Mouse (Mus musculus) ovary, postnatal 36 days (tissue): ENCODE data around the gene Neurog1.

Source experiments
- DNase-seq: peaks from one replicate; pipeline ENCODE4 v3.0.0; 2022; ENCODE audit warnings: low spot score, mixed read lengths

Neurog1 gene

GRCm38 (mm10) chr13:56258196-56259020 is 6.4 kb upstream of the Neurog1 start:
- no peak for DNase-seq

DNA sequence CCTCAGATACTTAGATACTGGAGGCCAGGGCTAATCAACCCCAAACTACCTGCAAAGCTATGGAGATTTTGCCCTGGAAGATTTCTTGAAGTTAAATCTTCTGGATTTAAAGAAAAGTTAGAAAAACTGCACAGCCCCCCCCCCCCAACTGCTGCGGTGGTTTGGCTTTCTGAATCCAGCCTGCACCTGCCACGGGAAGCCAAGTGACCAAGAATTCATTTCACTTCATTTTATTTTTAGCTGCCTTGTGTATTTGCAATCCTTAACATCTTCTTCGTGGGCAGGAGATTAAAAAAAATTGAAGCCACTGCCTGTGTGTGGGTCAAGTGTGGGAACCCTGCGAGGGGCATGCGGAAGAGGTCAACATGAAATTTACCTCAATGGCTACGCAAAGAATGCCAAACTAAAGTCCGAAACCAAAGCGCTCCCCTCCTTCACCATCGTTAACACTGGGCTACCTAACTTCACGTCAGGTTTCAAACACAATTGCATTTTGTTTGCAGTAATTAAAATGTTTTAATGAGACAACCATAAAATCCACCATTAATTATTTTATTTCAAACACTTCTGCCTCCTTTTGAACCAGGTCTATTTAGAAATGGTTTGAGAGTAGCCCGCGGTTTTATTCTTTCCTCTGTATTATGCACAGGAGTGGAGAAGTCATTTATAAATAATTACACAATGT is 5.6 kb upstream of the Neurog1 start:
- no peak for DNase-seq

DNA sequence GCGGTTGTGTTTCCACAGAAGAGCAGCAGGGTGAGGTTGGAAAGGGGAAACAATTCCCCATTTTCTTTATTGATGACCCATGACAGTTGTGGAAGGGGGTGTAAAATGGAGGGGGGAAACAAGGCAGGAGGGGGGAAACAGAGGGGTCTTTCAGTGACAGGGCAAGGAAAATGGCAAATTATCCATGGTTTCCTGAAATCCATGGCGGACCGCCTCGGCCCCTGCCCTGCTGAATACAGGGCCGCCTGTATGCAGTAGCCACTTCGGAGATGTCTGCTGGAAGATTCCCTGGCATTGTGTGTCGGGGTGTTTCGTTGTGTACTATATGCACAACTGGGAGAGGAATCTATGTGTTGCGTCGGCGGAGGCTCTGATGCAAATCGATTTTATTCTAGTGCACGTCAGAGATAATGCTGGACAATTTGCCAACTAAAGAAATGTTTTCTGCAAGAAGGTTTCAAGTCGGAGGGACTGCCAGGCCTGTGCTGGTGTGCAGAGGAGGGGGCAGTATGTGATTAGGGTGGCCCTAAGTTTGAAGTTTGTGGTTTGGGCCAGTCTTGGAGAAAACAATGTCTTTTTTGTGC is 4.8 kb upstream of the Neurog1 start:
- DNase-seq = no peak

DNA sequence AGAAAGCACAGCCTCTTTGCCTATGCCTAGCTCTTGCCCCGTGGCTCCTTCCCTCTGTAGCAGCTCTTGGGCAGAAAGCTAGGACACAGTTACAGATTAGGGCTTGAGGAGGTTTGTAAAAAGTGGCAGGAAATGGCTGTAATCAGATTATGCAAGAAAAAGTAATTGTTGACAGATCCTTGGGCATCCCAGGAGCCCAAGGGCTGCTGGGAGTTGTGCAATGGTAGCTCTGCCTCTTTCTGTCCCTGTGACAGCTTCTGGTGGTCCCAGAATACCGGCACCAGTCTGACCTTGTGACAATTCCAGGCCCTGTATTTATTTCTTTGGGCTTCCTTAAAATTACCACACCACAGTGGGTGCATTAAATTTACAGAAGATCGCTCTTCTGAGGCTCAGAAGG is 1.4 kb upstream of the Neurog1 start:
- DNase-seq = no peak

GRCm38 (mm10) chr13:56252783-56253182 is 820 bp upstream of the Neurog1 start:
- no peak for DNase-seq

DNA sequence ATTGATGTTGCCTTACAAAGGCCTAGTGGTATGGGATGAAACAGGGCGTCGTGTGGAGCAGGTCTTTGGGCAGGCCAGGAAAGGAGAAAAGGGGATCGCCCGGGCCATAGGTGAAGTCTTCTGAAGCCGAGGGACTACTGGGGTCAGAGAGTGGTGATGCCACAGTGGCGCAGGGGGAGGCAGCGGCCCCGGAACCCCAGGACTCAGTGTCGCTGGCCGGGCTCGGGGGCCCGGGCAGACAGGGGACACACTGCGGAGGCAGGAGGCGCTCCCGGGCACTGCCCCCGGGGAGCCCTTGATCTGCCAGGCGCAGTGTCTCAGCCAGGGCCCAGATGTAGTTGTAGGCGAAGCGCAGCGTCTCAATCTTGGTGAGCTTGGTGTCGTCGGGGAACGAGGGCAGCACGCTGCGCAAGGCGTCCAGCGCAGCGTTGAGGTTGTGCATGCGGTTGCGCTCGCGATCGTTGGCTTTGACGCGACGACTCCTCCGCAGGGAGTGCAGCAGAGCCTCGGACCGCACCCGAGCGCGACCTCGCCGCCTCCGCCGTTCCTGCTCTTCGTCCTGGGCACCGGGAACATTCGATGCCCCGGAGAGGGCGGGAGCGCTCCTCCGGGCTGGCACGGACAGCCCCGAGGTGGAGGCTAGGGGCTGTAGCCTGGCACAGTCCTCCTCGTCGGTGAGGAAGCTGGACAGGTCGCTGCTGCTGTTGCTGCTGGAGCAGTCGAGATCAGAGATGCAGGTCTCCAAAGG is 613 bp downstream of the Neurog1 start:
- no peak for DNase-seq

GRCm38 (mm10) chr13:56250551-56251161 is 1.3 kb downstream of the Neurog1 start:
- no peak for DNase-seq

DNA sequence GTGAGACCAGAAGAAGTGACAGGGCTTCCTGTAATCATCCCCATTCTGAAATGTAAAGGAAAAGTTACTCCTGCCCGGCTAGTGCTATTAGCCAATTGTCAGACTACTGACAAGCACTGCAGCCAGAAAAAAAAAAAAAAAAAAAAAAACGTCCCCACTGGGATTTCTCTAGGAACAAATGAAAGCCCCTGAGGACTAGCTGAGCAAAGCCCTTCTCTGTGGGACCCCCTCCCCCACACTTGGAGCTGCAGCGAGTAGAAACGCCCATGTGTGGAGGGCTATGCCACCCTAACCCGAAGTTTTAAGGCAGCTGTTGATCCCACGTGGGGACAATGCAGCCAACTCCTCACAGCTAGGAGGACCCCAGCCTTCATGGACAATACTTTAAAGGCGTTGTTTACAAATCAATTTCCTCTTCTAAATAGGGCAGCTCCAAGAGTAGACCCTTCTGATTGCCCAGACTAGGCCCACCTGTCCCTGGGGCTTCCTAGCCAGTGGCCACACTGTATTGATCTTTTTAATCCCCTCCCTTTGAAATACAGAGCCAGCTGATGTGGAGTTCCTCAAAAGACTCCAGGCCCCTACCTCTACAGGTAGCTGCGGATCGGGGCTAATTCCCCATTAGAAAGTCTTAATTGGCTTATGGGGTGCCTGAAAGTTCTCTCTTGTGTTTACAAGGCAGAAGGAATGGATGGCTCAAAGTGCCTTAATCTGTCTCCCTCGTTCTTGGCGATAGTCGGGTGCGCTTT is 2.2 kb downstream of the Neurog1 start:
- no peak for DNase-seq

- DNase-seq = no peak
Measured at GRCm38 (mm10) chr13:56243104-56243503, 8.9 kb downstream of the Neurog1 start.

DNA sequence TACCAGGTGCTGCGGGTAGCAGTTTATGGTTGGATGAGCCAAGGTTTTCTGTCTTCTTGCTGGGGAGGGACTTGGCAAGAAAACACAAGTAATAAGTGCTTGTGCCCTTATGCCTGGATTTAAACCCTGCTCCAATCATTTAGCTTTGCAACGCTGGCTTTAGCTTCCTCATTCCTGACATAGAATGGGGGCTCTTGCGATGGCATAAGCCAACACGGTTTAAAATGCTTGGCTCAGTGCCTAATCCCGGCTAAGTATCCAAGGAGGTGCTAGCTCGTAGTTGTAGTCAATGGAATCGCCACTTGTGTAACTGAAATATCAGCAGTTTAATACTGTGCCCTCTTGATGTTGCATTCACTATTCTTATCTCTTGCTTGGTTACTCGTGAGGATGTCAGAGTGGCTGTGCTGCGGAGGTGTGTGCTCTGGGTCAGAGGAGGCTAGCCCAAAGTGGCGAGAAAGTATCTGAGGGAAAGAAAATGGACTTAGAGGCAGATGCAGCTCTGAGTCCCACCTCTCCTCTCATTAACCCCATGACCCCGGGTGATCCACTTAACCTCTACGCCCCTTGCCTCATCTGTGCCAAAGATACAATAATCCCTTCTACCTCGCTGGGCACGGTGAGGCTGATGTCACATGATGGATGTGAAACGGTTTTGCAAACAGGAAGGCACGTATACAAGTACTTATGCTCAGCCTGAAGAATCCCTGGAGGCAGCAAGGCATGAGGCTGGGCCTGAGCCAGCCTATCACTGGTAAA is 11.8 kb downstream of the Neurog1 start:
- no peak for DNase-seq

DNA sequence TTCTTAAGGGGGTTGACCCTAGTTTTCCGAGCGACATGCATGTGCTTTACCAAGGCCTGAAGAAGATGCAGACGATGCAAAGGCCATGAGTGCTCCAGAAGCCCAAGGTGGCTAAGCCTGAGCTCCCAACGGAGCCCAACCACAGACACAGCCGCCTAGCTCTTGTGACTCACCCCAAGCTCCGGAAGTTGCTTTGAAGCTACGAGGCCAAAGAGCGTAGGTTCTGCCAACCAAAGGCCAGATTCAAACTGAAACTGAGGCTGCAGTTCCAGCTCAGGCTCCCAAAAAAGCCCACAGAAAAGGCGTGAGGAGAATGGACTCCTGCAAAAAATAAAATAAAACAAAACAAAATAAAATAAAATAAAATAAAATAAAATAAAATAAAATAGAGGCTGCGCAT is 14.1 kb downstream of the Neurog1 start:
- DNase-seq = no peak

DNA sequence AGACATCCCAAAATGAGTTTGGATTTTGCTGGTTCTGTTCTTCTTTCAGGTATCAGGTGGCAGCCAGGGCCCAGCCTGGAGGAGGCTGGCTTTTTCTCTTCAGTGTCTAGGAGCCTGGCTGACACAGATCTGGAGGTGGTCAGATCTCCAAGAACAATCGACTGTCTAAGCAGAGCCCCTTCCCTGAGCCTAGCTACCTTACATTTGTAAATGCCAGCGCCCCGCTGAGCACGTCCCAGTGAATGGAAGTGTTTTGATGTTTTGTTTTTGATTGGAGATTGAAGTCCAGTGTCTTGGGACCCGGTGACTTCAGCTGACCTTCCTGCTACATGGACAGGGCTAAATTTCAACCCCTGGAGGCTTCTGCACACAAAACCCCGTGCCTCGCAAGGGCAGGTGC is 15.8 kb downstream of the Neurog1 start:
- DNase-seq = no peak

DNA sequence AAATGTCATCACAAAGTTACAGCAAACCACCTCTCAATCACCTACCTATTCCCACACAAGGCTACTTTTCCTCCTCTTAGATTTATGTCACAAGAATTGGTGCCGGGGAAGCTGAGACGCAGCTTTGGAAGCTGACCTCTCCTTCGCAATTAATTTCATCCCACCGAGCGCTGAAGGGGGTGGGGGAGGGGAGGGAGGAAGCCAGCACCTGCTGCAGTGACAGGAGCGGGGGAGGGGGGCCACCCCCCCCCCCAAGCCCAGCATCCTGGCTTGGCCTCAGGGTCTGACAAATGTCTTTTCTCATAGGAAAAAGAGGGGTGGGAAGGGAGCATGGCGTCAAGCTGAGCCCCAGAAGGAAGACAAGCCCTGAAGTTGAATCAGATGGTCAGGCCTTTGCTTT is 23.2 kb downstream of the Neurog1 start:
- DNase-seq = no peak

DNA sequence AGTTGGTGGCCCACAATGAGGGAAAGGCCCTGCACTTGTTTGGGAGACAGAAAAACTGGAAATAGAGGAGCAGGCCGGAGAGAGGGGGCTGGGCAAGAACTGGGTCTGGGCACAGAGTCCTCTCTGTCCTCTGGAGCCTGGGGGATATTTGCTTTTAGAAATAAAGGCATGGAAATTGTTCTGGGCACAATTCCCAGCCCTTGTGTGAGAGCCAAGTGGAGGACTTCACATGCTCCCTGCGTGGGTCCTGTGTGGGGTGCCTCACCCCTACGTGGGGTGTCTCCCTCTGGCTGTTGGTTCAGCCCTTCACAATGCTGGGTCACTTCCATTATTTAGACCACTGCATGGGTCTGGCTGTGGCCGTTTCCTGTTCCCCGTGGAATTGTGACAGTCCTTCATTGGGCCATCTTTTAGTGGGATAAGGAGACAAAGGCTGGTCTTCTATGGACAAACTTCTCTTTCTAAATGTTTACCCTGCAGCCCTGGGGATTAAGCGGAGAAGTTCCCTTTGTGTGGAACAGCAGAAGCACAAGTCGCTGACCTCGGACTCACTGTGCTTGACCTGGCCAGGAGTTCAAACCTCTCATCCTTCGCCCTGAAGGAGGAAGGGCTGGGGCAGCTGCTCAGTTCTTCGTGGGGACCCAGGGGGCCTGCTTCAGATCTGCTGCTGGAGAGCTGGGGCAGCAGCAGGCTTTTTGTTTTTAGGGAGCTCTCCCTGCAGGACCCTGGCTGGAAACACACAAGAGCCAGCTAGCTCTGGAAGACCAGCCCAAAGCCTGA is 25.6 kb downstream of the Neurog1 start:
- DNase-seq = no peak

DNA sequence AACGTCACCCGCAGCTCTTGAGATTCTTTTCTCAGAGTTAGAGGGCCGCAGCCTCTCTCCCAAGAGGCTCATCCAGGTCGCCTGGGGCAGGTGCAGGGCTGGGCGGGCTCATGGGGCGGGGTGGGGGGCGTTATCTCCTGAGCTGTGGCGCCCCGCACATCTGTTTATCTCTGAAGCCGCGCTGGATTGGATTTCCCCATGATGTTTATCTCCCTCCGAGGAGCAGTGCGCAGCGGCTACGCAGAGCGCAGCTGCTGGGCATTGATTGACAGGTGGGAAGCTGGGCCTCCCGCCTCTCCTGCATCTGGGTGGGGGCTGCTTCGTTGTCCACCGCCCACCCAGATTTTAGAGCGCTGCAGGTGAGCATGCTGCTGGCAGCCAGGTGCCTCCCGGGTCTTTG is 28.3 kb downstream of the Neurog1 start:
- no peak for DNase-seq

DNA sequence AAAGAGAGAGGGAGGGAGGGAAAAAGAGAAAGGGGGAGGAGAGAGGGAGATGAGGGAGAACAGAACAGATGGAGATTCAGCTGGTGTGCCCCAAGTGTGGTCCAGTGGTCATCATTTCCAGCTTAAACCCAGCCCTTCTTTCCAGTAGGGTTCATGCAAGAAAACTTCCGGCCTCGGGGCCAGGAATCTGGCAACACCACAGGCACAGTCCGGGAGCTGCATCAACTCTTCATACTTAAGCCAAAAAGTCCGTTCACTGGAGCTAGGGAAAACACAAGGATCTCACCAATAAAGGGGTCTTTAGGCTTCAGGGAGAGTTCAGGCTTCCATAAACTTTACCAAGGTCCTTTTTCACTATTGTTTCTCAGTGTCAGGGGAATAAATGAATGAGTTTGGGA is 29.1 kb downstream of the Neurog1 start:
- DNase-seq = no peak

- no peak for DNase-seq
Measured at GRCm38 (mm10) chr13:56221995-56222848, 29.7 kb downstream of the Neurog1 start.

- no peak for DNase-seq
Measured at GRCm38 (mm10) chr13:56221129-56221910, 30.6 kb downstream of the Neurog1 start.
